7 mouse cellular contexts compared by ENCODE assay signal in genomic region chrX:56374431-56375128, GRCm38 (mm10). TPM values are rescaled to one million over a fixed set of nuclear protein-coding genes. Genes with fewer than 3 reads are reported as not detected.
A peak's percentile ranks its signal among the peaks of the same experiment; 100 is the strongest.
DNase-seq lines count a peak whose midpoint lies in the region; ATAC-seq and TF ChIP-seq lines count a peak whose summit lies in the region.
"Not testable (repeated sequence)": the region's sequence is repeated elsewhere in the genome, so short reads cannot be mapped to it uniquely, and the experiment has no call there.

TSS of gene Smim10l2a (plus strand) at chrX:56374586.

- peak; percentile 89 for ATAC-seq in embryonic facial prominence, embryonic 12.5 days (ENCODE audit: insufficient number of reproducible peaks, insufficient read depth, low FRiP score, low TSS enrichment)
- not testable (repeated sequence) for ATAC-seq in heart, embryonic 13.5 days (ENCODE audit: extremely low read depth, insufficient number of reproducible peaks, low FRiP score, low TSS enrichment)
- peak; percentile 95 for ATAC-seq in kidney, embryonic 14.5 days (ENCODE audit: low FRiP score, low TSS enrichment)
- peak; percentile 89 for ATAC-seq in limb, embryonic 12.5 days (ENCODE audit: insufficient number of reproducible peaks, insufficient read depth, low FRiP score, low TSS enrichment, low read depth)
- ATAC-seq in midbrain, embryonic 11.5 days (ENCODE audit: low FRiP score): peak; percentile 86

- TF ChIP-seq CTCF in bone marrow, adult 2 months (IDR thresholded peaks at IDR 0.05; ENCODE audit: control insufficient read depth, insufficient read depth, low read length); small intestine, adult 2 months (IDR thresholded peaks at IDR 0.05; ENCODE audit: extremely low read depth, insufficient read length, insufficient replicate concordance, low read depth, low read length): not testable (repeated sequence)

- peak within 1 kb of the TSS; percentile 55 for H3K4me2 ChIP-seq in embryonic facial prominence, embryonic 12.5 days (replicated peaks)
- peak within 1 kb of the TSS; percentile 73 for H3K4me2 ChIP-seq in heart, embryonic 13.5 days
- H3K4me2 ChIP-seq in kidney, embryonic 14.5 days (replicated peaks; ENCODE audit: low read depth, low read length): peak within 1 kb of the TSS; percentile 43
- peak within 1 kb of the TSS; percentile 55 for H3K4me2 ChIP-seq in limb, embryonic 12.5 days
- peak within 1 kb of the TSS; percentile 60 for H3K4me2 ChIP-seq in midbrain, embryonic 11.5 days

- 14% methylated on average over 56 of the region's 56 CpGs for WGBS in bone marrow, adult 2 months
- 29% methylated on average over 54 of the region's 56 CpGs for WGBS in embryonic facial prominence, embryonic 12.5 days
- WGBS in heart, embryonic 13.5 days: 10% methylated on average over 52 of the region's 56 CpGs
- 16% methylated on average over 47 of the region's 56 CpGs for WGBS in kidney, embryonic 14.5 days
- WGBS in limb, embryonic 12.5 days: 16% methylated on average over 50 of the region's 56 CpGs
- 20% methylated on average over 39 of the region's 56 CpGs for WGBS in midbrain, embryonic 11.5 days
- 11% methylated on average over 47 of the region's 56 CpGs for WGBS in small intestine, adult 2 months

- DNase-seq in midbrain, embryonic 11.5 days (ENCODE audit: low spot score, missing footprints): peak; percentile 87

- peak within 1 kb of the TSS; percentile 30 for H3K4me3 ChIP-seq in bone marrow, adult 2 months (replicated peaks; ENCODE audit: control insufficient read depth, low read depth, low read length)
- peak within 1 kb of the TSS; percentile 43 for H3K4me3 ChIP-seq in embryonic facial prominence, embryonic 12.5 days
- peak within 1 kb of the TSS; percentile 60 for H3K4me3 ChIP-seq in heart, embryonic 13.5 days
- H3K4me3 ChIP-seq in kidney, embryonic 14.5 days (ENCODE audit: low read length): peak within 1 kb of the TSS; percentile 40
- H3K4me3 ChIP-seq in limb, embryonic 12.5 days (replicated peaks): peak within 1 kb of the TSS; percentile 50
- peak within 1 kb of the TSS; percentile 43 for H3K4me3 ChIP-seq in midbrain, embryonic 11.5 days (ENCODE audit: low read depth, low read length)
- H3K4me3 ChIP-seq in small intestine, adult 2 months (ENCODE audit: low read depth, low read length): peak within 1 kb of the TSS; percentile 60

- H3K36me3 ChIP-seq in embryonic facial prominence, embryonic 12.5 days; heart, embryonic 13.5 days; kidney, embryonic 14.5 days (ENCODE audit: control insufficient read depth, insufficient read depth, low read length); limb, embryonic 12.5 days; midbrain, embryonic 11.5 days (ENCODE audit: control insufficient read depth, insufficient read depth, low read length); small intestine, adult 2 months (ENCODE audit: control insufficient read depth, insufficient read depth, low read length): not testable (repeated sequence)

- peak within 1 kb of the TSS; percentile 44 for H3K9ac ChIP-seq in embryonic facial prominence, embryonic 12.5 days
- peak within 1 kb of the TSS; percentile 67 for H3K9ac ChIP-seq in heart, embryonic 13.5 days
- H3K9ac ChIP-seq in kidney, embryonic 14.5 days (ENCODE audit: low read depth, low read length): 0 out of 2 replicates have a peak within 1 kb of the TSS, but pooled peaks have one; percentile 7
- H3K9ac ChIP-seq in limb, embryonic 12.5 days (replicated peaks): peak within 1 kb of the TSS; percentile 58; the same call in 1 of the 2 replicates
- peak within 1 kb of the TSS; percentile 48 for H3K9ac ChIP-seq in midbrain, embryonic 11.5 days (ENCODE audit: low read length)

- TF ChIP-seq POLR2A in bone marrow, adult 2 months (IDR thresholded peaks at IDR 0.05; ENCODE audit: borderline replicate concordance, control insufficient read depth, low read depth, low read length); small intestine, adult 2 months (IDR thresholded peaks at IDR 0.05; ENCODE audit: low read depth, low read length): not testable (repeated sequence)

- not testable (repeated sequence) for H3K27ac ChIP-seq in bone marrow, adult 2 months (ENCODE audit: control insufficient read depth, insufficient read depth, low read depth, low read length, poor library complexity); embryonic facial prominence, embryonic 12.5 days; heart, embryonic 13.5 days (replicated peaks); kidney, embryonic 14.5 days (ENCODE audit: low read depth, low read length); limb, embryonic 12.5 days; midbrain, embryonic 11.5 days (ENCODE audit: low read depth, low read length); small intestine, adult 2 months (ENCODE audit: insufficient read depth, low read depth, low read length)

- not testable (repeated sequence) for H3K4me1 ChIP-seq in bone marrow, adult 2 months (ENCODE audit: control insufficient read depth, insufficient read depth, low read length); embryonic facial prominence, embryonic 12.5 days; heart, embryonic 13.5 days; kidney, embryonic 14.5 days (ENCODE audit: control insufficient read depth, insufficient read depth, low read length); limb, embryonic 12.5 days (replicated peaks); midbrain, embryonic 11.5 days (ENCODE audit: control insufficient read depth, insufficient read depth, low read length); small intestine, adult 2 months (ENCODE audit: control insufficient read depth, insufficient read depth, insufficient read length, low read length)

- not testable (repeated sequence) for H3K9me3 ChIP-seq in embryonic facial prominence, embryonic 12.5 days; heart, embryonic 13.5 days; kidney, embryonic 14.5 days (ENCODE audit: control insufficient read depth, low read length); limb, embryonic 12.5 days; midbrain, embryonic 11.5 days (ENCODE audit: control insufficient read depth, low read length)

- not testable (repeated sequence) for H3K27me3 ChIP-seq in embryonic facial prominence, embryonic 12.5 days; heart, embryonic 13.5 days (replicated peaks); kidney, embryonic 14.5 days (ENCODE audit: control insufficient read depth, insufficient read depth, low read length); limb, embryonic 12.5 days; midbrain, embryonic 11.5 days (ENCODE audit: control insufficient read depth, insufficient read depth, low read length); small intestine, adult 2 months (ENCODE audit: control insufficient read depth, insufficient read depth, low read length)

RNA-seq across cellular contexts. Expression of gene Smim10l2a, which starts in this region (rescaled TPM):
- polyA plus RNA-seq in bone marrow, adult 2 months (2011; ENCODE audit: insufficient read depth, insufficient read length, low replicate concordance, missing spikeins): not detected in 2 replicates
- polyA plus RNA-seq in embryonic facial prominence, embryonic 12.5 days (2016; fragmentation: Nextera tagmentation; extraction: Ambion mirVana): 8.8 and 9.0 TPM in 2 replicates
- polyA plus RNA-seq in heart, embryonic 13.5 days (2015; fragmentation: Nextera tagmentation; extraction: Ambion mirVana): 2.8 and 3.2 TPM in 2 replicates
- 5.2 and 5.3 TPM in 2 replicates for polyA plus RNA-seq in kidney, embryonic 14.5 days (2014; fragmentation: Nextera tagmentation; extraction: Ambion mirVana)
- 14.1 and 15.0 TPM in 2 replicates for polyA plus RNA-seq in limb, embryonic 12.5 days (2016; fragmentation: Nextera tagmentation; extraction: Ambion mirVana)
- polyA plus RNA-seq in midbrain, embryonic 11.5 days (2014; fragmentation: Nextera tagmentation; extraction: Ambion mirVana): 2.3 and 2.6 TPM in 2 replicates
- 0.34 and 0.90 TPM in 2 replicates for polyA plus RNA-seq in small intestine, adult 2 months (2012; rRNA removed)

Comparison
In these comparisons a context has a peak if more than half of its experiments do, and no peak if none do; other contexts are left out.
1. H3K9ac ChIP-seq: peak in every context shown above with its lines; median percentile 67 in heart, embryonic 13.5 days; 58 in limb, embryonic 12.5 days; 48 in midbrain, embryonic 11.5 days; 44 in embryonic facial prominence, embryonic 12.5 days; 7 in kidney, embryonic 14.5 days.